Mouse (Mus musculus): Measurements from ENCODE around the gene Rasl12. TPM values are rescaled to one million over a fixed set of nuclear protein-coding genes. Genes with fewer than 3 reads are reported as not detected.

Rasl12 gene
- polyA plus RNA-seq, 1 experiment from 2014 or later = 6.3 TPM

DNA sequence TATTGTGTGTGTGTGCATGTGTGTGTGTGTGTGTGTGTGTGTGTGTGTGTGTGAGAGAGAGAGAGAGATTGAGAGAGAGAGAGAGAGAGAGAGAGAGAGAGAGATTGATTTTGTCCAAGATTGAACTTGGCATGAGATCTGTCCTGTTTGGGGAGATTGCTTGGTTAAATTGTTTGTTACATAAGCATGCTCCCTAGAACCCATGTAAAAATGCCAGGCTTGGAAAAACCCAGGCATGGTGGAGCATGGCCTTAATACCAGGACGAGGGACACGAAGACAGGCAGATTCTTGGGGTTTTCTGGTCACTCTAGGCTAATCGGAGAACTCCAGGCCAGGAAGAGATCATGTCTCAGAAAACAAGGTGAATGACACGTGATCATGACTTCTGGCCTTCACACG, 29.7 kb downstream of the Rasl12 start:
- WGBS = 89% methylated on average over 5 of the region's 5 CpGs
- H3K27ac ChIP-seq = no peak overlapping the region
- no peak overlapping the region for H3K4me3 ChIP-seq
- no peak overlapping the region for H3K4me2 ChIP-seq
- no peak overlapping the region for H3K9ac ChIP-seq
- no peaks in the 10 kb centered on the region for H3K36me3 ChIP-seq (ENCODE audit: poor library complexity, severe bottlenecking)
- no peaks in the 10 kb centered on the region for H3K9me3 ChIP-seq (replicated peaks)
- H3K4me1 ChIP-seq = no peaks in the 10 kb centered on the region
- ATAC-seq = no peak
- no peaks in the 10 kb centered on the region for H3K27me3 ChIP-seq

DNA sequence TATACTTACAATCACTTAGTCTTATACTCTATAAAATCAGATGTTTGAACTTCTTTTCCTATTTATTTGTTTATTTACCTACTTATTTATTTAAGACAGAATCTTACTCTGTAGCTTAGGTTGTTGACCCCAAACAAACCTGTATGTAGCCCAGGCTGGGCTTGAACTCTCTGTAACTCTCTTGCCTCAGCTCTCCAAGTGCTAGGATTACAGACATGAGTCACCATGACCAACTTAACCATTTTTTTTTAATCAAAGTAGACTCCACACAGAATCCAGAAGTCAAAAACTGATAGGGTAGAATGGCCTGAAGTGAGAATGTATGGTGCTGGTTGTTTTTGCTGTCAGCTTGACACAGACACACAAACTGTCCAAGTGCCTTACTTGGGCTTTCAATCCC, 32.1 kb downstream of the Rasl12 start:
- Histone ChIP-seq H3K9me3 (replicated peaks) (no peaks in the 10 kb centered on the region), H3K36me3 (ENCODE audit: poor library complexity, severe bottlenecking) (no peaks in the 10 kb centered on the region), H3K4me1 (no peaks in the 10 kb centered on the region), H3K27ac (no peak overlapping the region), H3K27me3 (no peaks in the 10 kb centered on the region), H3K4me2 (no peak overlapping the region), H3K4me3 (no peak overlapping the region), H3K9ac (no peak overlapping the region)
- no peak for ATAC-seq

DNA sequence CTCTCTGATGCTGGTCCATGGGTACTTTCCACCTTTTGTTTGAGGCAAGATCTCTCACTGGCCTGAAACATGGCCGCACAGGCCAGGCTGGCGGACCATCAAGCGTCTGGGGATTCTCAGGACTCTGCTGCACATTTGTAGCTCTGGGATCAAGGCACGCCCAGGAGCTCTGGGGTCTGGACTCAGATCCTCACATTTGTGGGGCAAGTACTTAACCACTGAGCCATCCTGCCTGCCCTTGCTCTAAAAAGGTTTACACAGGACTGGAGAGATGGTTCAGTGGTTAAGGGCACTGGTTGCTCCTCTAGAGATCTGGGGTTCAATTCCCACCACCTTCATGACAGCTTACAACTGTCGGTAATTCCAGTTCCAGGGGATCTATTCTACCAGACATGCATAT, 32.6 kb downstream of the Rasl12 start:
- Histone ChIP-seq H3K4me3 (no peak overlapping the region), H3K4me2 (no peak overlapping the region), H3K9ac (no peak overlapping the region), H3K9me3 (replicated peaks) (no peaks in the 10 kb centered on the region), H3K27me3 (no peaks in the 10 kb centered on the region), H3K4me1 (no peaks in the 10 kb centered on the region; the same call in 1 of the 2 replicates), H3K27ac (no peak overlapping the region; the same call in 1 of the 2 replicates), H3K36me3 (ENCODE audit: poor library complexity, severe bottlenecking) (no peaks in the 10 kb centered on the region)
- WGBS = 87% methylated on average over 5 of the region's 5 CpGs
- ATAC-seq = no peak

DNA sequence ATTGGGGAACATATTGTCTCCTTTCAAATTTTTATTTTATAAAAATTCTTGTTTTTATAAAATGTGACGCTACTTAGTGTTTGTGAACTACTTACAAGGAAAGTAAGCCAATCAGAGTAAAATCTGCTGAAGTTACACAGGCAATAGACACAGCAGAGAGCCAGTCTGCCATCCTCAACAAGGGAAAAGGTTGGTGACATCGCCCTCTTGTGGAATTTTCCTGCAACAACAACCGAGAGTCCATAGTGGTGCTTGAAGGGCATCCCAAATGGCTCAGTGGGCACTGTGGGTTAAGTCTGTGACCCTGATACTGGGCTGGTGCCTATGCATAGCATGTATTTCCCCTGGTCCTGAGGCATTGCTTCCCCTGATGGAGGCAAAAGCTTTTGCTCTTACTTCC, 33.9 kb downstream of the Rasl12 start:
- no peak overlapping the region for H3K27ac ChIP-seq
- H3K9me3 ChIP-seq (replicated peaks) = no peaks in the 10 kb centered on the region
- H3K36me3 ChIP-seq (ENCODE audit: poor library complexity, severe bottlenecking) = no peaks in the 10 kb centered on the region
- no peak overlapping the region for H3K4me2 ChIP-seq
- peaks cover 10% of the 10 kb centered on the region for H3K4me1 ChIP-seq
- peak; percentile 50 for ATAC-seq
- no peak overlapping the region for H3K4me3 ChIP-seq
- 2% methylated on average over 3 of the region's 3 CpGs for WGBS
- H3K27me3 ChIP-seq = no peaks in the 10 kb centered on the region
- H3K9ac ChIP-seq = no peak overlapping the region

DNA sequence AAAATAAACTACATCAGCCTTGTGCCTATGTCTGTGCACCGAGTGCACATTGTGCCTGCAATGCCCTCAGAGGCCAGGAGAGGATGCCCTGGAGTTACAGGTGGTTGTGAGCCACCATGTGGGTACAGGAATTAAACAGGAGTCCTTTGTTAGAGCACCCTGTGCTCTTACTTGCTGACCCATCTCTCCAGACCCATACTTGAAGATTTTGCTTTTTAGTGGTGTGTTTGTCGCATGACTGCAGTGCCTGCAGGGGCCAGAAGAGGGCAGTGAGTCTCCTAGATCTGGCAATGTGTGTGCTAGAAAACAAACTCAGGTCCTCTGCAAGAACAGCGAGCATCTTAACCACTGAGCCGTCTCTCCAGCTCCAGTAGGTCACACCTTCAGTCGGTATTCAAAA, 35.8 kb downstream of the Rasl12 start:
- WGBS = 68% methylated on average over 5 of the region's 5 CpGs
- Histone ChIP-seq H3K4me1 (peaks cover 10% of the 10 kb centered on the region), H3K4me3 (no peak overlapping the region), H3K9me3 (replicated peaks) (no peaks in the 10 kb centered on the region), H3K4me2 (no peak overlapping the region), H3K36me3 (ENCODE audit: poor library complexity, severe bottlenecking) (peaks cover 10% of the 10 kb centered on the region; the same call in 1 of the 2 replicates), H3K9ac (no peak overlapping the region), H3K27me3 (no peaks in the 10 kb centered on the region), H3K27ac (no peak overlapping the region)
- ATAC-seq = no peak

DNA sequence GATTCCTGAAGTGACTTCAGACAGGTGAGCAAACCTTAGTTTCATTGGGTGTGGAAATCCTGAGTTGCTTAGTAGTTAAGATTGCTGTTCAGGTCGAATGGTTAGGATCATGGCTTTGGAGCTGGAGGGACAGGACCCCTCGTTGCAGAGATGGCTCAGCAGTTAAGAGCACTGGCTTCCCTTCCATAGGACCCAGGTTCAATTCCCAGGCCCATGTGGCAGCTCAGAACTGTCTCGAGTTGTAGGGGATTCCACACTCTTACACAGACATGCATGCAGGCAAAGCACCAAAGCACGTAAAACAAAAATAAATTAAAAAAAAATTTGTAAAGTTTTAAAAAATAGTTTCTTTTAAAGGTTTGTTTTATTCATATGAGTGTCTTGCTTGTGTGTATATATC, 36.9 kb downstream of the Rasl12 start:
- 74% methylated on average over 4 of the region's 4 CpGs for WGBS
- peak; percentile 50 for ATAC-seq
- no peak overlapping the region for H3K4me3 ChIP-seq

DNA sequence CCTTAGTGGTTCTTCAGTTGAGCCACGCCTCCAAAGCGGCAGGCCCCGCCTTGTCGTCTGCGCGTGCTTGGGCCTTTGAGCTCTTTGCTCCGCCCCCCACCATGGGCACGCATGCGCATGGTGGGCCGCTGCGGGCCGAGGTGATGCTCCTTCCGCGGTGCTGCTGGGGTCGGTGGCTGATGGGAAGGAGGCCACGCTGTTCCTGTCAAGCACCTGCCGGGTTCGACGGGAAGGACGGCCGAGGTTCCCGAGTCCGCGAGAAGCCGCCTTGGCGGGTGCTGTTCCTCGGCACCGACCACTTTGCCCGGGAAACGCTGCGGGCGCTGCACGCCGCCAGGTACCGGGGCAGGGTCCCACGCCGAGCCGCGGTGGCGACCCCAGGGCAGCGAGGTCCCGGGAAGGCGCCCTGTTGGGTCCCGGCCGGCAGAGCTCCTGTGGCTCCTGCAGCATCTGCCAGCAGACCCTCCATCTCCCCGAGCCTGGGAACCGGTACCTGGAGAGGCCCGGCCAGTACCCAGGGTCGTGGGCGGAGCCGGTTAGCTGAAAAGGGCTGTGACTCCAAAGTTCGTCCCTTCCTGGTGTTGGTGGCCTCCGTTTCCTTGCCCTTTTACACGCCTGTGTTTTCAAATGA, 37.5 kb downstream of the Rasl12 start, which contains the start of gene Mtfmt:
Gene Mtfmt (plus strand): TSS at position 112 of the 631 bp plus-strand sequence.
- H3K27ac ChIP-seq = peak within 1 kb of the TSS; percentile 31; the same call in 1 of the 2 replicates
- H3K9ac ChIP-seq = peak within 1 kb of the TSS; percentile 91
- peak within 1 kb of the TSS; percentile 97 for H3K4me3 ChIP-seq
- peaks cover 10% of the 10 kb centered on the region for H3K4me1 ChIP-seq
- H3K27me3 ChIP-seq = no peaks in the 10 kb centered on the region
- no peaks in the 10 kb centered on the region for H3K9me3 ChIP-seq (replicated peaks)
- ATAC-seq = peak; percentile 93
- H3K4me2 ChIP-seq = peak within 1 kb of the TSS; percentile 72
- peaks cover 19% of the 10 kb centered on the region for H3K36me3 ChIP-seq (ENCODE audit: poor library complexity, severe bottlenecking)
- under 1% methylated on average over 54 of the region's 54 CpGs for WGBS

More for the DNA sequence above, 36.9 kb downstream of the Rasl12 start:
- Histone ChIP-seq H3K27me3 (no peaks in the 10 kb centered on the region), H3K4me2 (no peak overlapping the region), H3K27ac (no peak overlapping the region), H3K9me3 (replicated peaks) (no peaks in the 10 kb centered on the region), H3K9ac (no peak overlapping the region), H3K36me3 (ENCODE audit: poor library complexity, severe bottlenecking) (peaks cover 13% of the 10 kb centered on the region), H3K4me1 (peaks cover 10% of the 10 kb centered on the region)

DNA sequence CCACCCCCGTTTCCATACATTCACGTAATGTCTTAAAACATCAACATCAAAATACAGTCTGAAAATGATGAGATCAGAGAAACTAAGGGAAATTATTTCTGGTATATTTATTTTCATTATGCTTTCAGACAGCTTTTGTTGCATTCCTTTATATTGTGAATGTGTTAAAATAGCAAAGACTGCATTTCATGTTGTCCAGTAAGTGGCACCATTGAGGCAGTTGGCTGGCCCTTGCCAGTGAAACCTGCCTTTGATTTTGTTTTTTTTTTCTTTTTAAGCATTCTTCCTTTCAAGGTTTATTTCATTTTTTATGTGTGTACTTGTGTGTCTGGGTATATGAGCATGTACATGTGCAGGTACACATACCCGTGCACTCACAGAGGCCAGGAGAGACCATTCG, 46.4 kb downstream of the Rasl12 start:
- Histone ChIP-seq H3K4me1 (no peaks in the 10 kb centered on the region), H3K27ac (no peak overlapping the region), H3K9me3 (replicated peaks) (no peaks in the 10 kb centered on the region), H3K4me2 (no peak overlapping the region), H3K36me3 (ENCODE audit: poor library complexity, severe bottlenecking) (peaks cover 72% of the 10 kb centered on the region), H3K9ac (no peak overlapping the region), H3K27me3 (no peaks in the 10 kb centered on the region), H3K4me3 (no peak overlapping the region)
- no peak for ATAC-seq
- WGBS = 94% methylated on average over 4 of the region's 4 CpGs

DNA sequence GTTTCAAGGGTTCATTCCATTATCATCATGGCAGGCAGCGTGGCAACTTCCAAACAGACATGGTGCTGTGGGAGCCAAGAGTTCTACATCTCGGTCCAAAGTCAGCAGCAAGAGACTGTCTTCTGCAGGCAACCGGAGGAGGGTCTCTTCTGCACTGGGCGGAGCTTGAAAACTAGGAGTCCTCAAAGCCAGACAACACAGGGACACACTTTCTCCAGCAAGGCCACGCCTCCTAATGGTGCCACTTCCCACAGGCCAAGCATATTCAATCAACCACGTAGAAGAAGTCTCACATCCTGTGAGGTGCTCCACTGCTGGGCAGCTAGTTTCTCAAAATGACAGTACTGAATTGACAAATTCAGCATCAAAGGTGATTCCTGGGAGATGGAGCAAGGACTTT, 49.6 kb downstream of the Rasl12 start:
- Histone ChIP-seq H3K9ac (no peak overlapping the region), H3K4me2 (no peak overlapping the region), H3K9me3 (replicated peaks) (no peaks in the 10 kb centered on the region), H3K36me3 (ENCODE audit: poor library complexity, severe bottlenecking) (peaks cover 77% of the 10 kb centered on the region), H3K27ac (no peak overlapping the region), H3K27me3 (no peaks in the 10 kb centered on the region), H3K4me3 (no peak overlapping the region), H3K4me1 (no peaks in the 10 kb centered on the region)
- 93% methylated on average over 6 of the region's 6 CpGs for WGBS
- ATAC-seq = no peak

DNA sequence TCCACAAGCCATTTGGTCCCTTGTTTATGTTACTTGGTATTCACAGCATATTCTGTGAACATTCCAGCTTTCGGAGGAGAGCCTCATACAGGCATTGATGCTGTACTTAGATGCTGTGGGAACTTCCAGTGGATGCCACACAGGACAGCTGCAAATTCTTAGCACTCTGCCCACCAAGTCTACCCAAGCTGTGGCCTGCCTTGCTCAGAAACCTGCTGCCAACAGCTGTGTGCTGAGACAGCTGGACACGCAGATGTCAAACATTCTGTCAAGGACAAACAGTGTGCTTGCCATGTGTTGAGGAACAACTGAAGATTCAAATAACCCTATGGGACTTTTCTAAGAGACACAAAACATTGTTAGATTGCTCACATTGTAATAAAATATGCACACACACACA, 60.7 kb downstream of the Rasl12 start:
- H3K9ac ChIP-seq = no peak overlapping the region
- WGBS = 87% methylated on average over 2 of the region's 2 CpGs
- H3K4me1 ChIP-seq = peaks cover 24% of the 10 kb centered on the region
- H3K27me3 ChIP-seq = no peaks in the 10 kb centered on the region
- H3K9me3 ChIP-seq (replicated peaks) = no peaks in the 10 kb centered on the region
- H3K4me3 ChIP-seq = no peak overlapping the region
- no peak overlapping the region for H3K27ac ChIP-seq
- H3K4me2 ChIP-seq = no peak overlapping the region
- ATAC-seq = no peak
- H3K36me3 ChIP-seq (ENCODE audit: poor library complexity, severe bottlenecking) = 0 out of 2 replicates have a peak, but pooled peaks cover 4% of the 10 kb centered on the region

DNA sequence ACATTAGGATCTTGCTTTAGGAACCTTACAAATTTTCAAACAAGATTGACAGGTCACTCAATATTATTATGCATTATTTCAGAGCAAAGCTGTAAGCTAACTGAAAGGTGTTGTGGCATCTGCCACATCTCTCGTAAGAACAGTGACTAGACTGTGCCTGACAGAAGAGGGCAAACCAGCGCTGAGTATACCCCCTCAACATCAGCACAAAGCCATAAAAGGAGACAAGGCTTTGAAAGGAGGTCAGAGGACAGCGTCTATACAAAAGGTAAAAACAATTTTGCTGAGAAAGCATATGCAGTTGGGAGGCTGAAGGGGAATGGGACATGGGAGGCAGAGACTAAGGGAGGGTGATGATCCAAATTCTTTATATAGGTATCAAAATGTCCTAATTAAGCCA, 61.9 kb downstream of the Rasl12 start:
- Histone ChIP-seq H3K4me2 (peak overlapping the region; percentile 71), H3K9me3 (replicated peaks) (no peaks in the 10 kb centered on the region), H3K36me3 (ENCODE audit: poor library complexity, severe bottlenecking) (peaks cover 4% of the 10 kb centered on the region), H3K27me3 (no peaks in the 10 kb centered on the region), H3K4me3 (peak overlapping the region; percentile 86), H3K4me1 (peaks cover 24% of the 10 kb centered on the region), H3K27ac (peak overlapping the region; percentile 77; the same call in 1 of the 2 replicates), H3K9ac (peak overlapping the region; percentile 86; the same call in 1 of the 2 replicates)
- WGBS = 52% methylated on average over 3 of the region's 3 CpGs
- ATAC-seq = no peak; the same call in 1 of the 2 replicates

DNA sequence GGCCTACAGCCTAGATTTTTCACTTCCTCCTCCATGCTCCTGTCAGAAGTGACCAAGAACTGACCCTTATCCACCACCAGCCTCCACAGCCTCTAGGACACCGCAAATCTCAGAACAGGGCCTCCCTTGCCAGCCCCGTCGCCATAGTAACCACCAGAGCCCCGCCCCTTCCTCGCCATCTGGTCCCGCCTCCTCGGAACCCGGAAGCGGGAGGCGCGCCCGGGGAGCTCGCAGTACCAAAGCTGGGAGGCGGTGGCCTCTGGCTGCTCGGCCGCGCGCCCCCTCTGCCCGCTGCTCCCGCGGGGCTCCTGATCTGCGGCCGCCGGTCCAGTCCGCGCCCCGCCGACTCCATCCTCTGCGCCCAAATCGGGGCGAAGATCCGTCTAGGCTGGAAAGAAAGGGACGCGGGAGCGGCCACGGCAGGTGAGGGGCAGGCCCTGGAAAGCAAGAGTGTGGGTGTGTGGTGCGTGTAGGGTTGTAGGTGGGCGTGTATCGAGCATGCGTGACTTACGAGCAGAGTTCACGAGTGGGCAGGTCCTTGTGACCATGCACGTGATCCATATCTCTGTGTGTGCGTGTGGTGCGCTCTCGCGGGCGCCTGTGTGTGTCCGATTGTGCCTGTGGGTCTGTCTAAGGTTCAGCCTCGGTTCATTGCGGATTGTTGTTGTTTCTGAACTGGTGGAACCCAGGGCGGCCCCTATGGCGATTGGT, 62.6 kb downstream of the Rasl12 start, which contains the start of gene Spg21:
Gene Spg21 (plus strand): TSS at position 216 of the 711 bp plus-strand sequence.
- H3K9me3 ChIP-seq (replicated peaks) = no peaks in the 10 kb centered on the region
- under 1% methylated on average over 49 of the region's 53 CpGs for WGBS
- peaks cover 11% of the 10 kb centered on the region for H3K36me3 ChIP-seq (ENCODE audit: poor library complexity, severe bottlenecking)
- peak; percentile 97 for ATAC-seq
- peak within 1 kb of the TSS; percentile 86 for H3K9ac ChIP-seq
- peak within 1 kb of the TSS; percentile 77 for H3K27ac ChIP-seq
- H3K4me3 ChIP-seq = peak within 1 kb of the TSS; percentile 86
- H3K4me2 ChIP-seq = peak within 1 kb of the TSS; percentile 71
- H3K27me3 ChIP-seq = no peaks in the 10 kb centered on the region
- peaks cover 24% of the 10 kb centered on the region for H3K4me1 ChIP-seq
